8 mouse cellular contexts compared by ENCODE assay signal in the genomic region with DNA sequence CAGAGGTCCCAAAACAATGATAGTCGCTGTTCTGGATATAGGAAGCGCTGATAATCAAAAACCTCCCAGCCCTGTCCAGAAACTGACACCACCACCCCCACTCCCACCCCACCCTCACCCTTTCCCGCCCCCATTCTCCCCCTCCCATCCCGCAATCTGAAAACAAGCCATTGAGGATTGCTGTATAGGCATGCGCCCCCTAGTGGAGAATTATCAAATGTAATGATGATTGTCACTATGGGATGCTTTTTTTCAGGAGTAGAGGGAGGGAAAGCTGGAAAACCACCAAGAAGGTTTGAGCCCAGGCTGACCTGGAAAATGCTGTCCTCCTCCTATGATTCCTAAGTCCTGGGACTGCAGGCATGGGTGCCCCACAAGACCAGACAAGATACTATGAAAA.
DNase-seq lines count a peak whose midpoint lies in the region; ATAC-seq and TF ChIP-seq lines count a peak whose summit lies in the region.

No protein-coding gene starts in this region.

- no peak for DNase-seq in gastrocnemius, adult 2 months
- no peak for DNase-seq in gastrocnemius, postnatal 10 days
- DNase-seq in thymus, postnatal 0 days (ENCODE audit: low spot score) = peak; percentile 6
- DNase-seq in thymus, postnatal 36 days = no peak
- peak; percentile 57 for DNase-seq in hindbrain, embryonic 14.5 days (ENCODE audit: low spot score)
- no peak for DNase-seq in right cerebral cortex, postnatal 4 days

- no peaks in the 10 kb centered on the region for H3K9me3 ChIP-seq in hindbrain, embryonic 14.5 days (ENCODE audit: control insufficient read depth, low read length)
- no peaks in the 10 kb centered on the region for H3K9me3 ChIP-seq in intestine, embryonic 15.5 days

- H3K36me3 ChIP-seq in hindbrain, embryonic 14.5 days (replicated peaks; ENCODE audit: control insufficient read depth, insufficient read depth) = no peaks in the 10 kb centered on the region
- H3K36me3 ChIP-seq in intestine, embryonic 15.5 days = no peaks in the 10 kb centered on the region

- no peak overlapping the region for H3K4me2 ChIP-seq in hindbrain, embryonic 14.5 days (replicated peaks)
- no peak overlapping the region for H3K4me2 ChIP-seq in intestine, embryonic 15.5 days (replicated peaks)

- no peak overlapping the region for H3K27ac ChIP-seq in gastrocnemius, adult 2 months
- no peak overlapping the region for H3K27ac ChIP-seq in hindbrain, embryonic 14.5 days
- H3K27ac ChIP-seq in intestine, embryonic 15.5 days = no peak overlapping the region

- H3K27me3 ChIP-seq in hindbrain, embryonic 14.5 days (ENCODE audit: control insufficient read depth, insufficient read depth, low read length) = no peaks in the 10 kb centered on the region
- H3K27me3 ChIP-seq in intestine, embryonic 15.5 days (replicated peaks) = no peaks in the 10 kb centered on the region

- intact Hi-C loops in gastrocnemius, adult 2 months (cut with DNase I) = loop anchor here (5.0 kb wide), 1 partner anchor 180 kb away; no protein-coding TSS in a partner anchor

- no peak overlapping the region for H3K9ac ChIP-seq in hindbrain, embryonic 14.5 days
- no peak overlapping the region for H3K9ac ChIP-seq in intestine, embryonic 15.5 days

- H3K4me3 ChIP-seq in gastrocnemius, adult 2 months = peak overlapping the region; percentile 48
- no peak overlapping the region for H3K4me3 ChIP-seq in hindbrain, embryonic 14.5 days (replicated peaks; ENCODE audit: low read length)
- no peak overlapping the region for H3K4me3 ChIP-seq in intestine, embryonic 15.5 days (replicated peaks)

- peaks cover 9% of the 10 kb centered on the region for H3K4me1 ChIP-seq in hindbrain, embryonic 14.5 days (replicated peaks; ENCODE audit: control insufficient read depth, insufficient read depth, low read length)
- no peaks in the 10 kb centered on the region for H3K4me1 ChIP-seq in intestine, embryonic 15.5 days (replicated peaks)

- peak; percentile 61 for TF ChIP-seq CTCF in gastrocnemius, adult 2 months (IDR thresholded peaks at IDR 0.05)

- no peak for ATAC-seq in hindbrain, embryonic 14.5 days (ENCODE audit: low FRiP score)
- ATAC-seq in inflammation-experienced regulatory T-cells, adult 6 months = no peak
- no peak for ATAC-seq in intestine, embryonic 15.5 days

- WGBS in hindbrain, embryonic 14.5 days = 13% methylated on average over 5 of the region's 5 CpGs
- WGBS in intestine, embryonic 15.5 days = 22% methylated on average over 5 of the region's 5 CpGs

Comparison
In these comparisons a context has a peak if more than half of its experiments do, and no peak if none do; other contexts are left out.
1. DNase-seq: peak in thymus, postnatal 0 days (single experiment) and hindbrain, embryonic 14.5 days (single experiment); none in gastrocnemius, adult 2 months (single experiment), gastrocnemius, postnatal 10 days (single experiment), thymus, postnatal 36 days (0 of 2) and right cerebral cortex, postnatal 4 days (single experiment).